ENCODE assay signal across 8 mouse cellular contexts in the genomic region with DNA sequence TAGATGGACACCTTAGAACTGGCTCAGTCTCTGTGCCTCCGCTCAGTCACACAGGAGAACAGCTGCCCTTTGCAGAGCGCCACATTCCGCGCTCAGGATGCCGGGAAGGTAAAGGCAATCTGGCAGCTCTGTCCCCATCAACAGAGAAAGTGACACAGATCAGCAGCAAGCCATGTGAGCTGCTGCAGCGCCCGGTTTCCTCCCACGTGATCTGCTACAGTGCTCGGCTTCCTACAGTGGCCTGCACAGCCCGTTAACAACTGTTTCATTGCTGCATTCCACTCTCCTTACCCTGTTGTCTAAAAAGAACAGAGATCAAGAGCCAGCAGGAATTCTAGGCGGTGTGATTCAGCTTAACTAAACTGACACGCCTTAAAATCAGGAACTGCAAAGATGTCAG. TPM values are rescaled to one million over a fixed set of nuclear protein-coding genes. Genes with fewer than 3 reads are reported as not detected.
A peak's percentile ranks its signal among the peaks of the same experiment; 100 is the strongest.
DNase-seq lines count a peak whose midpoint lies in the region; ATAC-seq and TF ChIP-seq lines count a peak whose summit lies in the region.

No protein-coding gene starts in this region.

- no peak overlapping the region for H3K4me3 ChIP-seq in forebrain, embryonic 14.5 days (ENCODE audit: low read depth, low read length)
- H3K4me3 ChIP-seq in forebrain, embryonic 16.5 days (replicated peaks; ENCODE audit: low read length): no peak overlapping the region
- H3K4me3 ChIP-seq in midbrain, embryonic 10.5 days: no peak overlapping the region
- H3K4me3 ChIP-seq in midbrain, postnatal 0 days (ENCODE audit: low read depth, low read length): no peak overlapping the region
- no peak overlapping the region for H3K4me3 ChIP-seq in heart, embryonic 15.5 days
- no peak overlapping the region for H3K4me3 ChIP-seq in midbrain, embryonic 14.5 days (replicated peaks; ENCODE audit: low read depth, low read length)

- H3K4me2 ChIP-seq in forebrain, embryonic 14.5 days (ENCODE audit: low read length): no peak overlapping the region
- H3K4me2 ChIP-seq in forebrain, embryonic 16.5 days (ENCODE audit: low read length): no peak overlapping the region
- H3K4me2 ChIP-seq in midbrain, postnatal 0 days (ENCODE audit: low read depth, low read length, poor library complexity, severe bottlenecking): no peak overlapping the region
- peak overlapping the region; percentile 24 for H3K4me2 ChIP-seq in heart, embryonic 15.5 days
- H3K4me2 ChIP-seq in midbrain, embryonic 14.5 days (ENCODE audit: low read length): no peak overlapping the region

- peak; percentile 7 for DNase-seq in forebrain, embryonic 14.5 days (ENCODE audit: low spot score)
- DNase-seq in midbrain, embryonic 10.5 days (ENCODE audit: low spot score): peak; percentile 11
- DNase-seq in midbrain, postnatal 0 days (ENCODE audit: low spot score): no peak
- DNase-seq in lung, postnatal 4 days: peak; percentile 25 to 41
- no peak for DNase-seq in midbrain, embryonic 14.5 days
- no peak for DNase-seq in spleen, postnatal 4 days (ENCODE audit: low spot score in 2 of 2)

- WGBS in forebrain, embryonic 14.5 days: 70% methylated on average over 12 of the region's 12 CpGs
- 73% methylated on average over 12 of the region's 12 CpGs for WGBS in forebrain, embryonic 16.5 days
- WGBS in midbrain, embryonic 10.5 days: 72% methylated on average over 12 of the region's 12 CpGs
- 69% methylated on average over 12 of the region's 12 CpGs for WGBS in midbrain, postnatal 0 days
- WGBS in heart, embryonic 15.5 days: 39% methylated on average over 12 of the region's 12 CpGs
- whole genome bisulfite sequencing in midbrain, embryonic 14.5 days: 70% methylated on average over 12 of the region's 12 CpGs

- H3K36me3 ChIP-seq in forebrain, embryonic 14.5 days (ENCODE audit: control insufficient read depth, insufficient read depth, low read length): no peaks in the 10 kb centered on the region
- H3K36me3 ChIP-seq in forebrain, embryonic 16.5 days (ENCODE audit: control insufficient read depth, insufficient read depth): no peaks in the 10 kb centered on the region
- H3K36me3 ChIP-seq in midbrain, embryonic 10.5 days: no peaks in the 10 kb centered on the region
- no peaks in the 10 kb centered on the region for H3K36me3 ChIP-seq in midbrain, postnatal 0 days (ENCODE audit: insufficient read depth, low read length)
- H3K36me3 ChIP-seq in heart, embryonic 15.5 days: no peaks in the 10 kb centered on the region
- no peaks in the 10 kb centered on the region for H3K36me3 ChIP-seq in midbrain, embryonic 14.5 days (ENCODE audit: control insufficient read depth, insufficient read depth, low read length)

- H3K4me1 ChIP-seq in forebrain, embryonic 14.5 days (ENCODE audit: control insufficient read depth, insufficient read depth, low read length): no peaks in the 10 kb centered on the region
- no peaks in the 10 kb centered on the region for H3K4me1 ChIP-seq in forebrain, embryonic 16.5 days (replicated peaks; ENCODE audit: control insufficient read depth, insufficient read depth, low read length)
- H3K4me1 ChIP-seq in midbrain, embryonic 10.5 days: no peaks in the 10 kb centered on the region
- no peaks in the 10 kb centered on the region for H3K4me1 ChIP-seq in midbrain, postnatal 0 days (ENCODE audit: insufficient read depth, low read length)
- peaks cover 9% of the 10 kb centered on the region for H3K4me1 ChIP-seq in heart, embryonic 15.5 days (replicated peaks)
- no peaks in the 10 kb centered on the region for H3K4me1 ChIP-seq in midbrain, embryonic 14.5 days (ENCODE audit: control insufficient read depth, insufficient read depth, low read length)

- H3K27me3 ChIP-seq in forebrain, embryonic 14.5 days (replicated peaks; ENCODE audit: control insufficient read depth, insufficient read depth, low read length): no peaks in the 10 kb centered on the region
- no peaks in the 10 kb centered on the region for H3K27me3 ChIP-seq in forebrain, embryonic 16.5 days (replicated peaks; ENCODE audit: control insufficient read depth, insufficient read depth, low read length)
- H3K27me3 ChIP-seq in midbrain, embryonic 10.5 days (ENCODE audit: low read depth, poor library complexity, severe bottlenecking): no peaks in the 10 kb centered on the region
- H3K27me3 ChIP-seq in midbrain, postnatal 0 days (ENCODE audit: insufficient read depth, low read length): no peaks in the 10 kb centered on the region
- no peaks in the 10 kb centered on the region for H3K27me3 ChIP-seq in heart, embryonic 15.5 days
- no peaks in the 10 kb centered on the region for H3K27me3 ChIP-seq in midbrain, embryonic 14.5 days (ENCODE audit: control insufficient read depth, insufficient read depth, low read length)

- no peak overlapping the region for H3K9ac ChIP-seq in forebrain, embryonic 14.5 days (ENCODE audit: low read length)
- H3K9ac ChIP-seq in forebrain, embryonic 16.5 days (replicated peaks; ENCODE audit: low read depth, low read length): no peak overlapping the region
- H3K9ac ChIP-seq in midbrain, postnatal 0 days (replicated peaks; ENCODE audit: low read length, poor library complexity, severe bottlenecking): no peak overlapping the region
- H3K9ac ChIP-seq in heart, embryonic 15.5 days: 0 out of 2 replicates have a peak overlapping the region, but pooled peaks have one; percentile 28
- no peak overlapping the region for H3K9ac ChIP-seq in midbrain, embryonic 14.5 days (replicated peaks; ENCODE audit: low read length)

- TF ChIP-seq CTCF in midbrain, postnatal 0 days (IDR thresholded peaks at IDR 0.05): no peak

- H3K27ac ChIP-seq in forebrain, embryonic 14.5 days (ENCODE audit: low read depth, low read length): no peak overlapping the region
- H3K27ac ChIP-seq in forebrain, embryonic 16.5 days (ENCODE audit: low read length): no peak overlapping the region
- H3K27ac ChIP-seq in midbrain, embryonic 10.5 days (replicated peaks): no peak overlapping the region
- H3K27ac ChIP-seq in midbrain, postnatal 0 days (ENCODE audit: low read depth, low read length): no peak overlapping the region
- H3K27ac ChIP-seq in heart, embryonic 15.5 days: peak overlapping the region; percentile 52
- H3K27ac ChIP-seq in midbrain, embryonic 14.5 days (replicated peaks; ENCODE audit: low read depth, low read length): no peak overlapping the region

- no peak for ATAC-seq in forebrain, embryonic 14.5 days
- ATAC-seq in forebrain, embryonic 16.5 days: no peak; the same call in 1 of the 2 replicates
- no peak for ATAC-seq in midbrain, postnatal 0 days (ENCODE audit: low FRiP score)
- peak; percentile 79 for ATAC-seq in heart, embryonic 15.5 days (replicated peaks; ENCODE audit: insufficient number of reproducible peaks, insufficient read depth, low FRiP score, low read depth)
- ATAC-seq in midbrain, embryonic 14.5 days (ENCODE audit: low FRiP score, low TSS enrichment): no peak

- H3K9me3 ChIP-seq in forebrain, embryonic 14.5 days (replicated peaks; ENCODE audit: control insufficient read depth, low read length): no peaks in the 10 kb centered on the region
- no peaks in the 10 kb centered on the region for H3K9me3 ChIP-seq in forebrain, embryonic 16.5 days (ENCODE audit: control insufficient read depth, low read length)
- H3K9me3 ChIP-seq in midbrain, embryonic 10.5 days (replicated peaks): no peaks in the 10 kb centered on the region
- no peaks in the 10 kb centered on the region for H3K9me3 ChIP-seq in midbrain, postnatal 0 days (ENCODE audit: low read length)
- H3K9me3 ChIP-seq in heart, embryonic 15.5 days (replicated peaks): no peaks in the 10 kb centered on the region
- H3K9me3 ChIP-seq in midbrain, embryonic 14.5 days (ENCODE audit: control insufficient read depth, low read length): no peaks in the 10 kb centered on the region

RNA-seq across cellular contexts. Expression of a gene that starts 36.0 kb away (rescaled TPM):
- 41.7 and 47.2 TPM in 2 replicates for polyA plus RNA-seq in forebrain, embryonic 14.5 days (2014; fragmentation: Nextera tagmentation; extraction: Ambion mirVana)
- polyA plus RNA-seq in forebrain, embryonic 16.5 days (2015; fragmentation: Nextera tagmentation; extraction: Ambion mirVana): 37.8 and 47.8 TPM in 2 replicates
- polyA plus RNA-seq in midbrain, embryonic 10.5 days (2016; fragmentation: Nextera tagmentation; extraction: Ambion mirVana): 41.7 and 47.7 TPM in 2 replicates
- 15.2 and 19.3 TPM in 2 replicates for total RNA-seq in midbrain, postnatal 0 days (2014; rRNA removed)
- 35.2 and 37.1 TPM in 2 replicates for polyA plus RNA-seq in midbrain, postnatal 0 days (2015; fragmentation: Nextera tagmentation; extraction: Ambion mirVana)
- 98.4 and 102 TPM in 2 replicates for polyA plus RNA-seq in heart, embryonic 15.5 days (2015; fragmentation: Nextera tagmentation; extraction: Ambion mirVana)
- 34.2 and 39.4 TPM in 2 replicates for polyA plus RNA-seq in midbrain, embryonic 14.5 days (2014; fragmentation: Nextera tagmentation; extraction: Ambion mirVana)

Comparison
In these comparisons a context has a peak if more than half of its experiments do, and no peak if none do; other contexts are left out.
1. DNase-seq: peak in forebrain, embryonic 14.5 days (single experiment), midbrain, embryonic 10.5 days (single experiment) and lung, postnatal 4 days (2 of 2); none in midbrain, postnatal 0 days (single experiment), midbrain, embryonic 14.5 days (single experiment) and spleen, postnatal 4 days (0 of 2).